Comparison of ENCODE assay signal across 16 mouse cellular contexts in the genomic region with DNA sequence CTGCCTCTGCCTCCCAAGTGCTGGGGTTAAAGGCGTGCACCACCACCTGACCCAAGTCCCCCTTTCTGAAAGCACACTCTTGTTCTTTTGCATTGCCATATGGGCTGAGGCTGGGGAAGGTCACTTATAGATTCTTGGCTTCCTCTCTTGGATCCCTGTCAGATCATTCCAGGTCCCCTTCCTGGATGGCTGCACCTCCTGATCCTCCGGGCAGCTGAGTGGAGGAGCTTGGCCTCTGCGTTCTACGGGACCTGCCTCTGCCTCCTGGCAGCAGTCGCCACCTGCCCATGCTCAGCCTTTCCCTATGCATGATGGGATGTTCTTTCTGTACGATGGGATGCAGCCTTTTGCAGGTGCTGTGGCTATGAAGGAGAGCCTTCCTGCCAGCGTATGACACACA.
"Had no signal": no experiment of that assay in that cellular context is flagged by ENCODE, and none has a peak within 500 bp of the region (broad histone marks: within the 10 kb centered on the region; RNA-seq: fewer than 3 reads in every experiment).

No protein-coding gene starts in this region.

- DNase-seq: heart, postnatal 10 days; heart, postnatal 14 days; heart, postnatal 36 days; heart, postnatal 4 days; kidney, adult 11 months; kidney, adult 18-20 months; kidney, adult 2 months; kidney, adult 8-10 months; kidney, adult 9 months; kidney, postnatal 10 days; kidney, postnatal 14 days; kidney, postnatal 25 days; kidney, postnatal 36 days; kidney, postnatal 4 days; layer of hippocampus, adult 9-11 months; layer of hippocampus, postnatal 36 days had no signal
